Mouse (Mus musculus): ENCODE measurements around the gene Wdr25.

Wdr25 gene

GRCm38 (mm10) chr12:109074777-109075285, 181.4 kb downstream of the Wdr25 start:
- no peak for DNase-seq

GRCm38 (mm10) chr12:109077036-109077435, 183.6 kb downstream of the Wdr25 start:
- no peak for DNase-seq
